Mouse (Mus musculus) T-helper 1 cell (primary cell): ENCODE measurements around the gene Vav1.

Source experiments
- in situ Hi-C: fragments of 300-600 bp; cut with MboI, MseI; formaldehyde crosslinking; loops from one replicate; pipeline ENCODE4 v1.15.1; 2025; ENCODE audit warnings: high pct_unique_total_duplicates

Gene Vav1

DNA sequence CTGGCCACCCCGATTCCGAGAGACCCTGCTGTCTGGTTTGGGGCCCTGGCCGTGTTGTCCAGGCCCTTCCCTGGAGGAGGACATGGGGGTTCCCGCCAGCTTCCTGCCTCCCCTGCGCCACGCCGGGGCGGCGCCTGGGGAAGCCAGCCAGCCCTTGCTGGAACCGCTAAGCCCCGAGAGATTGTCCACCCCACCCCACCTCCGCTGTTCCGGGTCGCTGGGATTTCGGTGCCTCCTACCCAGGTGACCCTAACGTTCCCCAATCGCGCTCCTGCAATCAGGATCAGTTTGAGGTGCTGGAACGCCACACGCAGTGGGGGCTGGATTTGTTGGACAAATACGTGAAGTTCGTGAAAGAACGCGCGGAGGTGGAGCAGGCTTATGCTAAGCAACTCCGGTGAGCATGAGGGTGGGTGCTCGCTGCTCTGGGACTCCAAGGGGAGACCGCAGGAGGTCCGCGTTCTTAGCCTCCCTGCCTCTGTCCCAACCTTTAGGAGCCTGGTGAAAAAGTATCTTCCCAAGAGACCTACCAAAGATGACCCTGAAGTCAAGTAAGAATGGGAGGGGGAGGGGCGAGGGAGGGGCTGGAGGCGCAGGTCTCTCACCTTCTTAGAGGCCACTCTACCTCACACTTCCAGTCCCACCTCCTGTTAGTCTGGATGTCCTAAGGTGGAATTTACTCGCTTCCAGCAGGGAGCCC lies 28.3 kb upstream of the Vav1 start:
- in situ Hi-C loops: no loop called here

DNA sequence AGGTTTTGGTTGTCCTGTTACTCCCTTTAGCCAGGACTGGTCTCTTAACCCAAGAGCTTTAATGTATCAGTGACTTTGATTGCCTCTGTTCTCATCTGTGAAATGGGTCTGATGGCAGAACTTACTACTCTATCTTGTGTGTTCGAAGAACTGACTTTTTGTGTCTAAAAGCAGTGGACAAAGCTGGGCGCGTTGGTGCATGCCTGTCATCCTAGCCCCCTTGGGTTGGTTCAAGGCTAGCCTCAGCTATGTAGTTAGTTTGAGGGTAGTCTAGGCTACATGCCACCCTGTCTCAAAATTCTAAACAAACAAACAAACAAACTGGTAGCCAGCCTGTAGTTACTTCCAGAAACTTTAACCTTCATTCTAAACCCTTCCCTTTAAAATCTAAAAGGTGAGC lies 27.5 kb upstream of the Vav1 start:
- in situ Hi-C loops: no loop called here

DNA sequence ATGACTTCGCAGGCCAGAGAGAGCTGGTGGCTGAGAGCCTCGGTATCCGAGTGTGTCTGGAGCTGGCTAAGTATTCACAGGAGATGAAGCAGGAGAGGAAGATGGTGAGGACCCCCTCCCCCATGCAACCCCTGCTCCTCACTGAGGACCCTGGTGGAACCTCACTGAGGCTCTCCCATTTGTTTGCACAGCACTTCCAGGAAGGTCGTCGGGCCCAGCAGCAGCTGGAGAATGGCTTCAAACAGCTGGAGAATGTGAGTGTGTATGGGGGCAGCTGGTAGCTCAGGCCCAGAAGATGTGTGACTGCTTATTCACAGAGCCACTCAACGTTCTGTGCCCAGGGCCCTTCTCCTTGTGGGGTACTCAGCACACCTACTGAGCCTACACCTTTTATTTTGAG lies 25.6 kb upstream of the Vav1 start:
- in situ Hi-C loops: no loop called here

DNA sequence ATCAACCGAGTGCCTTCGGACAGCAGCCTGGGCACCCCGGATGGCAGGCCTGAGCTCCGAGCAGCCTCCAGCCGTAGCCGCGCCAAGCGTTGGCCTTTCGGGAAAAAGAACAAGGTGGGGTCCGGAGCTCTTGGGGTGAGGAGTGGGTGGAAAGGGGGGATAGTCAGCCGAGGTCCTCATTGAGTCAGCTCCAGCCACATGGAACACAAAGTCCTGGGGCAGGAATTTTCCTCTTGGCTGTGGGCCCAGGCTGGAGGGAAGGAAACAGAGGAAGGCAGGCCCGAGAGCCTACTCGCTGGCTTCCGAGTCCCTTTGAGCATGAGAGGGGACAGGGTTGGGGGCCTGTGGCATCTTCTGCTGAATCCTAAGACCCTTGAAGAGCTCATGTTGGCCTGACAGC lies 23.5 kb upstream of the Vav1 start:
- in situ Hi-C loops: no loop called here

DNA sequence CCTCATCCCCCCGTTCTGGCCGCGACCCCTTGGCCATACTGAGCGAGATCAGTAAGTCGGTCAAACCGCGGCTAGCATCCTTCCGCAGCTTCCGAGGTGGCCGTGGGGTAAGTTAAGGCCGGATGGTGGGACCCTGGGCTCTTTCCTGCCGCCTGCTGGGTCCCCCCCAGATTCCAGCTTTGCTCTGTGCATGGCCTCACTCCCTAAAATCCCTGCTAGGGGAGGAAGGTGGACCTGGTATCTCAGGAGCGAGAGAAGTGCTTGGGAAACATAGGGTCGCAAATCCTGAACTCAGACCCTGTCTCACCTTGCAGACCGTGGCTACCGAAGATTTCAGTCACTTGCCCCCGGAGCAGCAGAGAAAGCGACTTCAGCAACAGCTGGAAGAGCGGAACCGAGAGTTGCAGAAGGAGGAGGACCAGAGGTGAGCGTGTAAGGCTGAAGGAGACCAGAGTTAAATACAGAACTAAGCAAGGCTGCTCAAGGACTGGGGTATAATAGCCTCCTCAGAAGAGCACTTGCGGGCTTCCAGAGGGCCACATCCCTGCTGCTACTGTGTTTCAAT lies 21.9 kb upstream of the Vav1 start:
- in situ Hi-C loops: no loop called here

DNA sequence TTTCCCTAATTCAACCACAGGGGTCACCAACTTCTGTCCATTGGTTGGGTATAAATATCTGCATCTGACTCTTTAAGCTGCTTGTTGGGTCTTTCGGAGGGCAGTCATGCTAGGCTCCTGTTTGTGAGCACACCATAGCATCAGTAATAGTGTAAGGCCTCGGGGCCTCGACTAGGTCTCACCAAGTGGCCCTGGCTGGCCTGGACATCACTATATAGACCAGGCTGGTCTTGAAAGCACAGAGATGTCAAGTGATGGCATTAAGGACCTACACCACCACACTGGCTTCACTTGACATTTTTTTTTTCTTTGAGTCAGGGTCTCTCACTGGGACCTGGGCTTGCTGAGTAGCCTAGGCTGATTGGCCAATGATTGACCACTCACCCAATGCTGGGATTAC lies 20.7 kb upstream of the Vav1 start:
- in situ Hi-C loops: no loop called here

DNA sequence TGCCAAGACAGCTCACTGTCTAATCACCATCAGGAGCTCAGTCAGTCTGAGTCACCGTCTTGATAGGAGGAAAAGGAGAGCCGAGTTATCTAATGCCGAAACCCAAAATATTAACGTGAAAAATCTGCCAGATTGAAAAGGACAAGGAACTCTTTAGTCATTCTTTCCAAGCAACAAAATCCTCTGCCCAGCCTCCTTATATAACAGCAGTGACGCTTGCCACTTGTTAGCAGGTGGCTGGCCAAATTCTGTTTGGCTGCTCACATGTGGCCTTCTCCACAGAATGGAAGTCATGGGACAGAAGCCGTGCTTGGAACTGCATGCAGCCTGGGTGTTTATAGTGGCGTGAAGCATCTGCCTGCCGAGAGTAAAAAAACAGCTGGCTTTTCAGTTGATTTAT lies 19.2 kb upstream of the Vav1 start:
- in situ Hi-C loops: no loop called here

DNA sequence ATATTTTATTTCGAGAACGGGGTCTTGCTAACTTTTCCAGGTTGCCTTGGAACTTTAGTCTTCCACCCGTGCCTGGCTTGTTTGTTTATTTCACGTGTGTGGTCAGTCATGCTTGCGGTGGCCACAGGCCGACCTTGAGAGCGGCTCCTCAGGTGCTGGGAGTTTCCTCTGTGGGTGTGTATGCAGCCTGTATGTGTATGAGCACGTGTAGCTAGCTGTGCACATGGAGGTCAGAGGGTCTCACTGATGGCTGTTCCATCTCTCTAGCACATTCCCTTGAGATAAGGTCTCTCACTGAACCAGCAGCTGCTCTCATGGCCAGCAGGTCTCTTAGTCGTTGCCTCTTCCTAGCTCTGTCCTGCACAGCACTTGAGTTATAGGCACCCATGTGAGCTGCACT lies 18.5 kb upstream of the Vav1 start:
- in situ Hi-C loops: no loop called here

DNA sequence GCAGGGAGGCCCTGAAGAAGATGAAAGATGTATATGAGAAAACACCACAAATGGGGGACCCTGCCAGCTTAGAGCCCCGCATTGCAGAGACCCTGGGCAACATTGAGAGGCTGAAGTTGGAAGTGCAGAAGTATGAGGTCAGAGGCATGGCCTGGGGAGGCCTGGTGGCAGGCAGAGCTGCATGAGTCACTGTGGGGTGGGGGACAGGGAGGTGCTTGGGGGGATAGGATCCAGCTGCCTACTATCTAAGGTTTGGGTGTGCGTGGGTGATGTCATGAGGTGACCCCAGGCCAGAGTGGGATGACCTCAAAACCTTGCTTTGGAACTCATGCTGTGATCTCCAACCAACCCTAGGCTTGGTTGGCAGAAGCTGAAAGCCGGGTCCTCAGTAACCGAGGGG lies 17.6 kb upstream of the Vav1 start:
- in situ Hi-C loops: no loop called here

DNA sequence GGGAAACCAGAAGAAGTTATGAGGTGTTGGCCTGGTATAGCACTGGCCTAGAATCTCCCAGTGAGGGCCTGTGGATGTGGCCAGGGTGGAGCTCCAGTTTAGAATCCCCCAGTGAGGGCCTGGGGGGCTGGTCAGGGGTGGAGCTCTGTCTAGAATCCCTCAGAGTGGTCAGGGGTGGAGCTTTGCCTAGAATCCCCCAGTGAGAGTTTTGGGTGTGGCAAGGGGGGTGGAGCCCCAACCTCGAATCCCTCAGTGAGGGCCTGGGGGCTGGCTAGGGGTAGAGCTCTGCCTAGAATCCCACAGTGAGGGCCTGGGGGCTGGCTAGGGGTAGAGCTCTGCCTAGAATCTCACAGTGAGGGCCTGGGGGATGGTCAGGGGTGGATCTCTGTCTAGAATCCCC lies 17.1 kb upstream of the Vav1 start:
- in situ Hi-C loops: no loop called here

DNA sequence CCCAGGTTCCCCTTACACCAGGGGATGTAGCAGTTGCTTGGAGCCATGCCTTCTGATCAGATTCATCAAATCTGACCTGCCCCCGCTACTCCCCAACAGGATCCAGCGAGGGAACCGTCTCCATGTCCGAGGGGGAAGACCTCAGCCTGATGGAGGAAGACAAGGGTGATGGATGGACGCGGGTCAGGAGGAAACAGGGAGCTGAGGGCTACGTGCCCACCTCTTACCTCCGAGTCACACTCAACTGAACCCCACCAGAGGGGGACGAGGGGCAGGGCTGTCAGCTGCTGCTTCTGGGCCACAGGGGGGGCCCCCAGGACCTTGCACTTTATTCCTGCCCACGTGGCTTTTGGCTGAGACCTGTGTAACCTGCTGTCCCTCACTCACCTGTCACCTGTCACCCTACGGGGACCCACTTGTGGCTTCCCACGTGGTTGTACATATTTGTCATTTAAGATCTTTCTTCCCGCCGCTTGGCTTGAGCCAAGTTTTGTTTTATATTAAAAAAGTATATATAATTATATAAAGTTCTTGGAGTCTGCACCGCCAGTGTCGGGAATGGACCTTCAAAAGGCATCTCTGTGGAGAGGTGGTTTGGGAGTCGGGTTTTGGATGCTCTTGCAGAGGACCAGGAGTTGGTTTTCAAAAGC lies 15.9 kb upstream of the Vav1 start:
- in situ Hi-C loops: no loop called here

DNA sequence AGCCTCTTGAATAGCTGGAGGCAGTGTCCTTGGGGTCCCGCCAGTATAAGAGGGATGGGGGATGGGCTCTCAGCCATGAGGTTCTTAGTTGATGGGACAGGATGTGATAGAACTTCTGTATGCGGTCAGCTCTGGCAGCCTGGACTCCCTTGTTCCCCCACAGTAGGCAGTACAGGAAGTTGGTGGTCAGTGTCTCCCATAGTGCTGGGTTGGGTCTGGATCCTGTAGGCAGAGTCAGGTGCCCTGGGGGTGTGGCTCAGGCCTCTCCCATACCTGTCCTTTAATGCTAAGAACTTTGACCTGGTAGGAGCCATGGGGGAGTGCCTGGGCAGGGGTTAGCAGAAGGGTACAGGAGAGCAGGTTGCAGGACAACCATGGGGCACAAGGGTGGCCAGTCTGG lies 14.7 kb upstream of the Vav1 start:
- in situ Hi-C loops: no loop called here

DNA sequence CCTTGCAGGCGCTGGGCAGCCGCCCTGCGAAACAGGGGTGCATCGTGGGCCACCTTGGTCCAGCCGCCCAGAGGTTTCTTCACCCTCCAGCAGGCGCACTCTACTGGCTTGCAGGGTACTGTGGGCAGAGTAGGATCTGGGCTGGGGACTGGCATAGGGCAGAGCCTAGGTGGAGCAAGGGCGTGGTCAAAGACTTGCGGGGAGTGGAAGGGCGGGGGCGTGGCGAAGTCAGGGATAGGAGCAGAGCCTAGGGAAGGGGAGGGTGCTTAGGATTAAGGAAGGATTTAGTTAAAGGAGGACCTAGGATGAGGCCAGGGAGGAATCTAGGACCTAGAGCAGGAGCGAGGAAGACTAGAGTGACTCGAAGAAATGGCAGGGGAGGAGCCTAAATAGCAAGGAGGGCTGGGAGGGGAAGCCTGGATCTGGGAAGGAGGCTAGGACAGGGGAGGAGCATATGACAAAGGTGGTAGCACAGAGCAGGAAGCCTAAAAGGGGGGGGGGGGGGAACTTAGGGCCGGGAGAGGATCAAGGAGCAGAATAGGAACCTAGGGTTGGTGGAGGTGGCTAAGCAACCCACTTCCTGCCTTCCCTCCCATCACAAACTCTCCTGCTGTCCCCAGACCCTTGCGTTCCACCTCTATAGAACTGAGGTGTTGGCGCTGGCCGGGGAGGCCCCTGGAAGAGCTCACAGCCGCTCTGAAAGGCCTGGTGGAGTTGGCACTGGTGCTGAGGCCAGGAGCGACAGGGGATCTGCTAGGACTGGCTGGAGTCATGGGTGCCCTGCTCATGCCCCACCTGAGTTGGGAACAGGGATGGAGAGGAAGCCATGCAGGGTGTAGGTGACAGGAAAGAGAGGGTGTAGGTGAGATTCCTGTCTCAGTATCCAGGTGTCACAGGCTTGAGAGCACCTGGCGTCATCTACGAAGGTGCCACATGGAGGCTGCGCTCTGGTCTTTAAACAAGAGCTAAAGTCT lies 13.6 kb upstream of the Vav1 start:
- in situ Hi-C loops: no loop called here

DNA sequence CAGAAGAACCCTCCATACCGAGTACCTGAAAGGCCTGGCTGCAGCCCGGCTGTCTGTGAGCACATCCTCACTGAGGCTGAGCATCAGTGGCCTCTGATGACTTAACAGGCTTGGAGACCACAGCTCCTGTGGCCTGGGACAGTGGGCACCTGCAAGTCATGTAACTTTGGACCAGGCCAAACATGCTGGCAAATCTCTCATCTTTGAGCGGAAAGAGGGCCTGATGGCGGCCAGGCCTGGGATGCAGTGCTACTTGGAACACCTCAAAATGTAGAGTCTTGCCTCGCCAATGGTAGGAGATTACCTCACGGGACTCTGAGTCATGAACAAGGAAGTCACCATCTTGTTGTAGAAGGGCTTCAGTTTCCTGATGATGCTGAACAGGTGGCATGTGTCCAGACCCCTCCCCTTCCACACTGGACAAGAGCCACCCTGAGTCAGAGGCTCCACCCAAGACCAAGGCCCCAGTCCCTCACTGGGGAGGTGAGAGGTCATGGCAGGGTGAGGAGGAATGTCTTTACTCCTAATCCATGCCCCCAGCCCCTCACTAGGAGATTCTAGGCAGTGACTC lies 11.3 kb upstream of the Vav1 start:
- in situ Hi-C loops: no loop called here

DNA sequence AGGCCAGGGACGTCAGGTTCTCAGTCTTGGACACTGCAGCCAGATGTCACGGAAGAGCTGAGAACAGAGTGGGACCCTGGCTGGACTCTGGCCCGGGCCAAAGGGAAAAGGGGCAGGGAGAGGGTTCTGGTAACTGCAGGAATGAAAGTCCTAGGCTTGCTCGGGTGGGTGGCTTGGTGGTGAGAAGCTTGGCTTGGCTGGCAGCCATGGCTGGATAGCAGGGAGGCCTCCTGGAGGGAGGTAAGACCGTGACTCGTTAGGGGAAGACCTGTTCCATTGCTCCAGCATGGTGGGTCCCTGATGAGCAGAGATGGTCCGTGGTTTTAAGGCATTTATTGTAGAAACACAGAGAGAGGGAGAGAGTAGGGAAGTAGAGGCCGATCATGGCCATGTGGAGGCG lies 7.6 kb upstream of the Vav1 start:
- in situ Hi-C loops: no loop called here

DNA sequence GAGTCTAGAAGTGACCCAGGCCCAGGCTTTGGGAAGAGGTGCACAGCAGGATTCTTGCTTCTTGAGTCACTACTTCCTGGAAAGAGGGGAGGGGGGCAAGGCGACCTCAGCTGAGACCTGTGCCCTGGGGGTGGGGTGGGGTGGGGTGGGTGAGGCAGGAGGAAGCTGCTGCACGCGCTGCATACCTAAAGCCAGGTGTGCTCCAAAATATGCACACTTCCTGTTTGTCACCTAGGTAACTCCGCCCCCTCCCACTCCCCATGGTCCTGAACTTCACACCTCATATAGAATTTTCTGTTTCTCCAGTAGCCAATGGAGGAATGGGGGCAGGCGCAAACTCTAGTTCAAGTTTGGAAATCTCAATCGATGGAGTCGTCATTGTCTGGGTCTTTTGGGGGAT lies 5.1 kb upstream of the Vav1 start:
- in situ Hi-C loops: no loop called here

DNA sequence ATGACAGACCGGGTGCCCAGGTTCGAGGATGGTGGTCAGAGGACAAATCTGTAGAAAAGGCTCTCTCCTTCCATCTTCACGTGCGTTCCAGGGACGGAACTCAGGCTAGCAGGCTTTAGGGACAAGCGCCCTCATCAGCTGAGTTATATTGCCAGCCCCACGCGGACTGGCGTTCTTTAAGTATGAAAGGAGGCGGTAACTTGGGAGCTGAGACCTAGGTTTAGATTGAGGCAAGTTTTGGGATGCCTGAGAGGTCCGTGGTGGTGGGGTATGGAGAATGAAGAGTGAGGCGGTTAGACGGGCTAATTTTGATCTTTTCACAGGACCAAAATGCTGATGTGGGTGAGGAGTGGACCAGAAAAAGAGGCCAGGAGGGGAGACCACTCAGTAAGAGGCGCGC lies 4.2 kb upstream of the Vav1 start:
- in situ Hi-C loops: loop anchor here (25.0 kb wide), 1 partner anchor 987 kb away; the partner anchor contains the start of genes Plin3 and Ticam1

DNA sequence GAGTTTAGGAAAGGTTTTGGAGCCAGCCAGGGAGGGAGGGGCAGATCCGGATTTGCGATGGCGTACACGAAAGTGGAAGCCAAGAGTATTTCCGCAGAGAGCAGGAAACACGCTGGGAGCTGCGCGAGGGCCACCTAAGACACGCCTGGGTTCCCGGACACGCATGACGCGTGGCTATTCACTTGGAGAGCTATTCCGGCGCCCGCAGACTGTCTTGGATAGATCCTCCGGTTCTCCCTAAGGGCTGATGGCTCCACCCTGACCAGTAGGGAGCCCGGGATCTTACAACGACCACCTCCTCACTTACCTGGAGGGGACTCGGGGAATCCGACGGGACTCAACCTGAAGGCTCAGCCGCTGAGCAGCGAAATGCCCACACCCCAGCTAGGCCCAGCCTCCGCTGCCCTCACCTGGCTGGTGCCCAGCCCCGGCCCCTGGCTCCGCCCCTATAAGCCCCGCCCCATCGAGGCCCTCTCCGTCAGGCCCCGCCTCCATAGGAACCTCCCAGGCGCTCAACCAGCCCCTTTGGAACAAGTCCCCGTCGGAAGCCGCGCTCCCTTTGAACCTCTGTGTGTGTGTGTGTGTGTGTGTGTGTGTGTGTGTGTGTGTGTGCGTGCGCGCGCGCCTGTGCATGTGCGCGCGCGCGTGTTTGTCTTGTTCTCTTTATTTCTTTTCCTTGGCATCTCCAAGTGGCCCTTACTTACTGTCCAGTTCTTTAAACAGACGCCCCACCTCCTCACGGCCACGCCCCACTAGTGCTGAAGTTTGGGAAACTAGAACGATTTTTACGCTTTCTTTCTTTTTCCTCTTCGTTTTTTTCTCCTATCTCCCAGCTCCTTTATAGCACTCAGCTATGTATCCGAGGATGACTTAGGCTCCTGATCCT lies 3.5 kb upstream of the Vav1 start:
- in situ Hi-C loops: loop anchor here (25.0 kb wide), 1 partner anchor 988 kb away; the partner anchor contains the start of genes Plin3 and Ticam1

DNA sequence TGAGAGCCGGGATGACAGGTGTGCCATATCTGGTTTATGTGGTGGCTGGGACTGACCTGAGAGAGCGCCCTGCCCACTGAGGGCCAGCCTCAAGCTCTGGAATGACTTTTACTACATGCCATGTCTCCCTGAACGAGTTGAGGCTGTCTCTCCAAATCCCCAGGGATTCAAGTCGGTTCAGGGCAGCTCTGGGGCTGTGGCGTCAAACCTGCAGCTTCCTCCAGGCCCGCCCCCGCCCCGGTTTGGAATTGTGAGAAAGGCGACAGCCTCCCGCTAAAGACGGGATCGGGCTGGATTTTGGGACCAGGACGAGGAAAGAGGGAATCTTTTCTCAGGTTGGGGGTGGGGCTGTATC lies 2.9 kb upstream of the Vav1 start:
- in situ Hi-C loops: loop anchor here (25.0 kb wide), 1 partner anchor 989 kb away; the partner anchor contains the start of genes Plin3 and Ticam1

DNA sequence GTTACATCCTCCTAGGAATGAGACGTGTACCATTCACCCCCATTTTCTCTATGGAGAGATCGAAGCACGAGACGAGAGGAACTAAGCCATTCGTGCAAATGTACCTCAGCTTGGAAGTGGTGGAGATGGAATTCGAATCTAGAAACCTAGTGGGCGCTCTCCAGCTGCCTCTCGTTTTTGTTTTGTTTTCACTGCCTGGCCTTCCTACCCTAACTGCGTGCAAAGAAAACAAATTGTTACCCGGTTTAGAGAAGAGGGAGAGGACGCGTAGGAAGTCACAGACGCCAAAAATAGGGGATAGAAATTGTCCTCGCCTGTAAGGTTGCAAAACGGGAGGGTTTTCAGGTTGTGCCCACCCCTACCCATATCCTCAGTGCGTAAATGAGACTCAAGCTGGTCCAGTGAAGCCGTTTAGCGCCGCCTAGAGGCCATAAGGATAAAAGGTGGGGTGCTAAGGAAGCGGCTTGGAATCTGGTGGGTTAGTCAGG lies 2.2 kb upstream of the Vav1 start:
- in situ Hi-C loops: loop anchor here (25.0 kb wide), 1 partner anchor 989 kb away; the partner anchor contains the start of genes Plin3 and Ticam1
